Mouse (Mus musculus) lung, adult 2 months (tissue): ENCODE results near the gene Hba-a1. TPM values are rescaled to one million over a fixed set of nuclear protein-coding genes. Genes with fewer than 3 reads are reported as not detected.

ENCODE experiments used
- DNase-seq: peaks from one replicate; pipeline ENCODE4 v3.0.0; 2022
- H3K4me1 ChIP-seq: fragments of 200-500 bp; 2 replicates; pipeline ENCODE4 v1.6.1; 2011; ENCODE audit warnings: low read length; ENCODE audit not compliant: control insufficient read depth, insufficient read depth
- H3K4me3 ChIP-seq: fragments of 200-500 bp; replicated peaks from 2 replicates; pipeline ENCODE3; 2011; ENCODE audit warnings: low read depth, mild to moderate bottlenecking, control low read depth, low read length; ENCODE audit errors: extremely low read depth
- CTCF ChIP-seq: fragments of 200-500 bp; IDR thresholded peaks from 2 replicates; pipeline ENCODE4 v1.5.1; 2011; ENCODE audit warnings: mild to moderate bottlenecking, low read length, control low read depth; ENCODE audit not compliant: insufficient read depth
- POLR2A ChIP-seq: fragments of 200-500 bp; IDR thresholded peaks from 2 replicates; pipeline ENCODE4 v1.6.1; 2011; ENCODE audit warnings: low read depth, mild to moderate bottlenecking, control low read depth, low read length, borderline replicate concordance; ENCODE audit errors: extremely low read depth
- WGBS: fragments of 180-500 bp; shearing (Covaris S2); methylation state at CpG from one replicate; pipeline ENCODE4 v1.1.7; 2018; 5-methylcytosine and 5-hydroxymethylcytosine counted together
- polyA plus RNA-seq: library from polyadenylated mRNA; depleted of rRNA; stranded (reverse); fragments of >200 nt; gene quantifications from 2 replicates; pipeline ENCODE4 v1.2.3, GENCODE M21; 2012

Hba-a1 gene
- polyA plus RNA-seq, 1 experiment = 5,782 TPM

- peaks cover 2% of the 10 kb centered on the region; the same call in 1 of the 2 replicates for H3K4me1 ChIP-seq
- TF ChIP-seq POLR2A (no peak), CTCF (no peak)
- 91% methylated on average over 1 of the region's 1 CpGs for WGBS
- DNase-seq = no peak
- H3K4me3 ChIP-seq = no peak overlapping the region
Measured at GRCm38 (mm10) chr11:32303455-32303854, 20.1 kb downstream of the Hba-a1 start.

DNA sequence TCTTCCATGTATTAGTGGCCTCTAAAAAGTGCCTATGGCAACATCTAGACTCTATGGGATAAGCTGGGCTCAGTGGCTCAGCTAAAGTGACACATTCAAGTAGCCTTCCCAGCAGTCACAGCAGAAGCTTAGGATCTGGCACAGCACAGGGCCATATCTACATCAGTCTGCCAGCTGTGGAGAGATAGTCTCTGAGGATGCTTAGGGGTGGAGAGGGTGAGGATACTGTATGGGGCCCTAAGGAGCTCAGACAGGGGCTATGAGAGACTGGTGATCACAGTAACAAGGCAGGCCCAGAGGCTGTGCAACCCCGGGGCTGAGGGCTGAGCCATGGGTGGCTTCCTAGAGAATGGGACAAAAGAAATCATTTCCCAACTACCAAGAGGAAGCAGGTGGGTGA lies 23.7 kb downstream of the Hba-a1 start:
- no peak for TF ChIP-seq CTCF
- TF ChIP-seq POLR2A = no peak
- Histone ChIP-seq H3K4me3 (no peak overlapping the region), H3K4me1 (no peaks in the 10 kb centered on the region)
- DNase-seq = no peak
- WGBS = 63% methylated on average over 1 of the region's 1 CpGs

GRCm38 (mm10) chr11:32309446-32309845 lies 26.1 kb downstream of the Hba-a1 start:
- no peak overlapping the region for H3K4me3 ChIP-seq
- 77% methylated on average over 4 of the region's 4 CpGs for WGBS
- DNase-seq = no peak
- TF ChIP-seq POLR2A (no peak), CTCF (no peak)
- no peaks in the 10 kb centered on the region for H3K4me1 ChIP-seq

DNA sequence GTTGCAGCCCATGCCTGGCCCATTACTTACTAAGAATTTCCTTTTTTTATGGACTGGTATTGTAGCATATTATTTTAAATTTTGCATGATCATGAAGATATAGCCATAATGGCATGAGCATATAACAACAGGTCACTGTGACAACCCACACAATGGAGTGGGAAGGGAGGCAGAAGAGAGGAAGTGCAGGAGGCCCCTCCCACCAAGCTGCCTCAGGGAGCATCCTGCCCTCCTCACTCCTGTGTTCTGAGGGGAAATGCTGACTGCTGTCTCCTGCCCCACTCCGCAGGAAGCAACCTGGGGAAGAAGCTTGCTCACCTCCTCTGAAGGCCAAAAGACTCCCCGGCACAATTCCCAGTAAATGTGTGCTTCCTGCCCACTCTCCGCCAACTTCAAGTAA lies 26.6 kb downstream of the Hba-a1 start:
- Histone ChIP-seq H3K4me3 (no peak overlapping the region), H3K4me1 (no peaks in the 10 kb centered on the region)
- 49% methylated on average over 3 of the region's 3 CpGs for WGBS
- no peak for TF ChIP-seq CTCF
- no peak for TF ChIP-seq POLR2A
- DNase-seq = no peak

- Histone ChIP-seq H3K4me1 (no peaks in the 10 kb centered on the region), H3K4me3 (no peak overlapping the region)
- WGBS = 88% methylated on average over 3 of the region's 3 CpGs
- TF ChIP-seq CTCF = no peak
- TF ChIP-seq POLR2A = no peak
- no peak for DNase-seq
Measured at GRCm38 (mm10) chr11:32316009-32316408, 32.7 kb downstream of the Hba-a1 start.

- DNase-seq = no peak
- no peak for TF ChIP-seq POLR2A
- no peak for TF ChIP-seq CTCF
- 63% methylated on average over 11 of the region's 11 CpGs for WGBS
- no peaks in the 10 kb centered on the region for H3K4me1 ChIP-seq
- no peak overlapping the region for H3K4me3 ChIP-seq
Measured at GRCm38 (mm10) chr11:32320507-32321195, 37.3 kb downstream of the Hba-a1 start.

- peak; percentile 23 for DNase-seq
Measured at GRCm38 (mm10) chr11:32321196-32321565, 37.9 kb downstream of the Hba-a1 start.

DNA sequence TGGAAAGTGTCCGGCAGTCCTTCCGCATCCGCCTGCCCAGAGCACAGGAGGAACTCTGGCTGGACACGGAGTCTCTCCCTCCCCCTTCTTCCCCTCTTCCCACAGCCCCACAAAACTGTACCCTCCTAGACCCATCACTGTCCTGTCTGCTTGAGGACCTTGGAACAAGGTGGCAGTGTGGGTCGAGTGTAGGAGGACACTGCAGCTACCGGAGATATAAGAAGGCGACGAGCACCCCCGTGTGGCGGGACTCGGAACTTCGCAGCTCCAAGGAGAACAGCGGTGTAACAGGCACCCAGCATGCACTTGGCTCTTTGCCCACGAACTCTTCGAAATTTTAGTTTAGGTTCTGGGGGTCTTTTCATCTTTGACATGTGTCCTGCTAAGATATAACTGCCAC lies 41.3 kb downstream of the Hba-a1 start:
- peak overlapping the region; percentile 7 for H3K4me3 ChIP-seq
- H3K4me1 ChIP-seq = no peaks in the 10 kb centered on the region
- 8% methylated on average over 15 of the region's 15 CpGs for WGBS
- DNase-seq = peak; percentile 81
- TF ChIP-seq POLR2A = no peak
- TF ChIP-seq CTCF = peak; percentile 83

More at GRCm38 (mm10) chr11:32321196-32321565, 37.9 kb downstream of the Hba-a1 start:
- Histone ChIP-seq H3K4me1 (no peaks in the 10 kb centered on the region), H3K4me3 (no peak overlapping the region)
- WGBS = 31% methylated on average over 8 of the region's 8 CpGs
- TF ChIP-seq CTCF (peak; percentile 44), POLR2A (no peak)

DNA sequence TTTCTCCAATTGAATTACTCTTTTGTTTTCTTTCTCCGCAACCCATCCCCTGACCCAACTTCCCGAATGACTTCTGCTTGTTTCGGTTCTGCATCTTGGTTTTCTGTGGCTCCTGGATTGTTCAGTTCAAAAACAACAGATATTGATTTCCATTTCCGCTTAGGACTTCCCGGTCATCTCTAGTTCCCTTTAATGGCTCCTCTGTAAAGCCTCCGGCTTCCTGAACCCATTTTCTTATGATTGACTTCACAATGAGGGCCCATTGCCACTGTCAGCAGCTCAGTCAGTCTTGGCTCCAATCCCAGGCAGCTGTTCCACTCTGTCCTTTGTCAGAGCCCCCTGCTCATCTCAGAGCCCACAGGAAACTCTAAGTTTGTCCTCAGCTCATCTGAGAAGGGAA lies 47.8 kb downstream of the Hba-a1 start:
- 38% methylated on average over 6 of the region's 6 CpGs for WGBS
- H3K4me3 ChIP-seq = no peak overlapping the region

GRCm38 (mm10) chr11:32331861-32332260 lies 48.5 kb downstream of the Hba-a1 start:
- H3K4me3 ChIP-seq = no peak overlapping the region
- no peak for DNase-seq
- no peaks in the 10 kb centered on the region for H3K4me1 ChIP-seq
- TF ChIP-seq POLR2A (no peak), CTCF (no peak)
- 53% methylated on average over 5 of the region's 5 CpGs for WGBS

More for the DNA sequence above, 47.8 kb downstream of the Hba-a1 start:
- TF ChIP-seq CTCF = no peak
- TF ChIP-seq POLR2A = no peak
- no peak for DNase-seq
- no peaks in the 10 kb centered on the region for H3K4me1 ChIP-seq
